ENCODE assay signal across 25 mouse cellular contexts in the genomic region with DNA sequence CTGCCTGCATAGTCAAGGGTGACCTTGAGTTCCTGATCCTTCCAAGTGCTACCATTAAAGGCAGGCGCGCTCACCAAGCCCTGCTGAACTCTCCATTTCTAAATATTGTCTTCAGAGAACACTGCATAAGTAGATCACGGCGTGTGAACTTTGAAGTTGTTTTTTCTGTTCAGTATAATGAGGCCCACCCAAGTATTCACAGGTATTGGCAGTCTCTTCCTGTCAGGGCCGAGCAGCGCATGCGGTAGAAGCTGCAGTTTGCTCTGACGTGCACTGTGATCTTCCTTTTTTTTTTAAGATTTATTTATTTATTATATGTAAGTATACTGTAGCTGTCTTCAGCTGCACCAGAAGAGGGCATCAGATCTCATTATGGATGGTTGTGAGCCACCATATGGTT. TPM values are rescaled to one million over a fixed set of nuclear protein-coding genes. Genes with fewer than 3 reads are reported as not detected.
A peak's percentile ranks its signal among the peaks of the same experiment; 100 is the strongest.
DNase-seq lines count a peak whose midpoint lies in the region; ATAC-seq and TF ChIP-seq lines count a peak whose summit lies in the region.
"Had no signal": no experiment of that assay in that cellular context is flagged by ENCODE, and none has a peak within 500 bp of the region (broad histone marks: within the 10 kb centered on the region; RNA-seq: fewer than 3 reads in every experiment).

No protein-coding gene starts in this region.

- H3K4me3 ChIP-seq in MEL (ENCODE audit: control insufficient read depth in 1 of 2, insufficient read depth in 1 of 2, low read depth in 2 of 2, low read length in 2 of 2) = no peak overlapping the region
- H3K4me3 ChIP-seq in olfactory bulb, adult 2 months (ENCODE audit: insufficient read depth, low read depth, low read length) = no peak overlapping the region
- H3K4me3 ChIP-seq in kidney, embryonic 15.5 days (replicated peaks) = no peak overlapping the region
- H3K4me3 ChIP-seq in midbrain, embryonic 15.5 days = no peak overlapping the region
- H3K4me3 ChIP-seq: forebrain, embryonic 10.5 days; limb, embryonic 15.5 days; midbrain, embryonic 13.5 days had no signal

- TF ChIP-seq CTCF in MEL (IDR thresholded peaks at IDR 0.05 in 2 of 3, conservative IDR thresholded peaks at IDR 0.05 in 1 of 3; ENCODE audit: control insufficient read depth in 1 of 3, insufficient read depth in 1 of 3, low read depth in 2 of 3, low read length in 3 of 3, poor library complexity in 1 of 3, severe bottlenecking in 1 of 3) = peak in 2 of 3 experiments; percentile 2 to 10; a peak in 2 of 6 replicates
- no peak for TF ChIP-seq CTCF in olfactory bulb, adult 2 months (IDR thresholded peaks at IDR 0.05; ENCODE audit: insufficient read depth, low read depth, low read length)

- no peak for TF ChIP-seq POLR2A in MEL (IDR thresholded peaks at IDR 0.05; ENCODE audit: control insufficient read depth in 1 of 2, insufficient read depth in 1 of 2, low read depth in 1 of 2, low read length in 2 of 2, poor library complexity in 1 of 2)
- TF ChIP-seq POLR2A in olfactory bulb, adult 2 months (IDR thresholded peaks at IDR 0.05; ENCODE audit: insufficient read depth, low read depth, low read length) = no peak

- peaks cover 8 to 27% of the 10 kb centered on the region in 2 experiments for H3K4me1 ChIP-seq in MEL (ENCODE audit: control insufficient read depth in 1 of 2, insufficient read depth in 2 of 2, low read length in 2 of 2)
- H3K4me1 ChIP-seq in olfactory bulb, adult 2 months (ENCODE audit: control insufficient read depth, insufficient read depth, low read length) = peaks cover 9% of the 10 kb centered on the region
- no peaks in the 10 kb centered on the region; the same call in 1 of the 2 replicates for H3K4me1 ChIP-seq in kidney, embryonic 15.5 days
- peaks cover 5% of the 10 kb centered on the region; the same call in 1 of the 2 replicates for H3K4me1 ChIP-seq in midbrain, embryonic 15.5 days

- H3K27me3 ChIP-seq in MEL (ENCODE audit: control insufficient read depth in 1 of 2, insufficient read depth in 2 of 2, low read length in 2 of 2) = no peaks in the 10 kb centered on the region
- no peaks in the 10 kb centered on the region for H3K27me3 ChIP-seq in kidney, embryonic 15.5 days
- no peaks in the 10 kb centered on the region for H3K27me3 ChIP-seq in midbrain, embryonic 15.5 days (replicated peaks)
- H3K27me3 ChIP-seq: CH12.LX; limb, embryonic 15.5 days; midbrain, embryonic 13.5 days had no signal

- ATAC-seq in CD4-positive, CD25-positive, alpha-beta regulatory T cell, adult 4 months = no peak
- ATAC-seq in kidney, embryonic 15.5 days (replicated peaks; ENCODE audit: low FRiP score) = no peak
- ATAC-seq in midbrain, embryonic 15.5 days (replicated peaks) = no peak
- ATAC-seq: forebrain, embryonic 16.5 days; midbrain, embryonic 13.5 days had no signal

- H3K79me2 ChIP-seq in MEL (ENCODE audit: control insufficient read depth, insufficient read depth, low read length, poor library complexity) = no peaks in the 10 kb centered on the region

- 84% methylated on average over 8 of the region's 8 CpGs for WGBS in olfactory bulb, adult 2 months
- 87% methylated on average over 8 of the region's 8 CpGs for WGBS in kidney, embryonic 15.5 days
- 85% methylated on average over 8 of the region's 8 CpGs for WGBS in midbrain, embryonic 15.5 days

- TF ChIP-seq RAD21 in MEL (IDR thresholded peaks at IDR 0.05; ENCODE audit: low read depth, low read length) = no peak

- H3K4me2 ChIP-seq in kidney, embryonic 15.5 days = no peak overlapping the region
- H3K4me2 ChIP-seq in midbrain, embryonic 15.5 days = no peak overlapping the region
- H3K4me2 ChIP-seq: heart, embryonic 11.5 days; limb, embryonic 15.5 days; lung, embryonic 14.5 days; midbrain, embryonic 13.5 days had no signal

- H3K9me3 ChIP-seq in MEL (replicated peaks; ENCODE audit: insufficient read depth, low read length) = no peaks in the 10 kb centered on the region
- H3K9me3 ChIP-seq in kidney, embryonic 15.5 days (replicated peaks) = no peaks in the 10 kb centered on the region
- H3K9me3 ChIP-seq in midbrain, embryonic 15.5 days = no peaks in the 10 kb centered on the region
- H3K9me3 ChIP-seq: forebrain, embryonic 10.5 days; G1E; limb, embryonic 15.5 days; midbrain, embryonic 13.5 days had no signal

- no peak for TF ChIP-seq EP300 in MEL (IDR thresholded peaks at IDR 0.05; ENCODE audit: low read depth in 1 of 2, low read length in 2 of 2)

- no peak overlapping the region for H3K9ac ChIP-seq in MEL (ENCODE audit: control insufficient read depth, low read depth, low read length, poor library complexity, severe bottlenecking)
- no peak overlapping the region for H3K9ac ChIP-seq in kidney, embryonic 15.5 days
- H3K9ac ChIP-seq in midbrain, embryonic 15.5 days = no peak overlapping the region
- H3K9ac ChIP-seq: limb, embryonic 15.5 days; liver, embryonic 14.5 days; lung, embryonic 14.5 days; midbrain, embryonic 13.5 days had no signal

- H3K27ac ChIP-seq in MEL (ENCODE audit: control insufficient read depth, low read depth, low read length) = no peak overlapping the region
- H3K27ac ChIP-seq in olfactory bulb, adult 2 months (ENCODE audit: insufficient read depth, low read depth, low read length) = peak overlapping the region; percentile 12; the same call in 1 of the 2 replicates
- H3K27ac ChIP-seq in kidney, embryonic 15.5 days = no peak overlapping the region
- no peak overlapping the region for H3K27ac ChIP-seq in midbrain, embryonic 15.5 days
- H3K27ac ChIP-seq: forebrain, embryonic 10.5 days; liver, embryonic 14.5 days had no signal

- peak; percentile 64 for DNase-seq in CD4-positive, CD25-positive, alpha-beta regulatory T cell, adult 2 months (ENCODE audit: low read depth, low spot score)
- no peak for DNase-seq in MEL (ENCODE audit: low read depth, low spot score)
- DNase-seq in induced T-regulatory cell, adult 2 months (ENCODE audit: low read depth) = peak; percentile 55
- DNase-seq: adrenal gland, postnatal 10 days; cerebellum, adult 11 months; cerebellum, postnatal 14 days; gastrocnemius, postnatal 10 days; kidney, adult 9 months; kidney, postnatal 25 days; left cerebral cortex, postnatal 4 days; lung, embryonic 14.5 days; thymus, postnatal 14 days had no signal

- peaks cover 0 to 16% of the 10 kb centered on the region in 2 experiments; a peak in 2 of 4 replicates for H3K36me3 ChIP-seq in MEL (ENCODE audit: control insufficient read depth in 1 of 2, insufficient read depth in 2 of 2, low read length in 2 of 2)
- H3K36me3 ChIP-seq in kidney, embryonic 15.5 days = no peaks in the 10 kb centered on the region
- no peaks in the 10 kb centered on the region for H3K36me3 ChIP-seq in midbrain, embryonic 15.5 days (replicated peaks)
- H3K36me3 ChIP-seq: forebrain, embryonic 10.5 days had no signal

RNA-seq across cellular contexts. Expression of a gene that starts 9.7 kb away (rescaled TPM):
- 10 to 100 TPM; 12.6 to 23.0 TPM for polyA plus RNA-seq in CD4-positive, CD25-positive, alpha-beta regulatory T cell, adult 4 months (2017; shearing (Covaris generic))
- total RNA-seq in MEL (2012; rRNA removed) = not detected in 2 replicates
- under 1 TPM in 1 of 2 experiments, not detected in 1; 0.10 TPM for polyA plus RNA-seq in MEL (2012; ENCODE audit: insufficient read depth in 1 of 2, insufficient read length in 2 of 2, low read depth in 1 of 2, low replicate concordance in 2 of 2, missing spikeins in 1 of 2)
- not detected in 2 replicates for polyA plus RNA-seq in olfactory bulb, adult 2 months (2012; ENCODE audit: insufficient read depth, insufficient read length, low replicate concordance, missing spikeins)
- 49.6 and 52.7 TPM in 2 replicates for polyA plus RNA-seq in kidney, embryonic 15.5 days (2015; fragmentation: Nextera tagmentation; extraction: Ambion mirVana)
- 31.7 and 33.8 TPM in 2 replicates for polyA plus RNA-seq in midbrain, embryonic 15.5 days (2015; fragmentation: Nextera tagmentation; extraction: Ambion mirVana)

RNA-seq across cellular contexts. Expression of a gene that starts 18.3 kb away (rescaled TPM):
- polyA plus RNA-seq in CD4-positive, CD25-positive, alpha-beta regulatory T cell, adult 4 months (2017; shearing (Covaris generic)) = 10 to 100 TPM; 59.7 to 67.6 TPM
- 54.3 and 58.4 TPM in 2 replicates for total RNA-seq in MEL (2012; rRNA removed)
- 10 to 100 TPM in 1 of 2 experiments, not detected in 1; 59.2 TPM for polyA plus RNA-seq in MEL (2012; ENCODE audit: insufficient read depth in 1 of 2, insufficient read length in 2 of 2, low read depth in 1 of 2, low replicate concordance in 2 of 2, missing spikeins in 1 of 2)
- polyA plus RNA-seq in olfactory bulb, adult 2 months (2012; ENCODE audit: insufficient read depth, insufficient read length, low replicate concordance, missing spikeins) = not detected in 2 replicates
- polyA plus RNA-seq in kidney, embryonic 15.5 days (2015; fragmentation: Nextera tagmentation; extraction: Ambion mirVana) = 106 and 110 TPM in 2 replicates
- polyA plus RNA-seq in midbrain, embryonic 15.5 days (2015; fragmentation: Nextera tagmentation; extraction: Ambion mirVana) = 117 and 123 TPM in 2 replicates

RNA-seq across cellular contexts. Expression of a gene that starts 26.8 kb away (rescaled TPM):
- polyA plus RNA-seq in CD4-positive, CD25-positive, alpha-beta regulatory T cell, adult 4 months (2017; shearing (Covaris generic)) = not detected
- 75.7 and 76.3 TPM in 2 replicates for total RNA-seq in MEL (2012; rRNA removed)
- 10 to 100 TPM in 1 of 2 experiments, not detected in 1; 97.0 TPM for polyA plus RNA-seq in MEL (2012; ENCODE audit: insufficient read depth in 1 of 2, insufficient read length in 2 of 2, low read depth in 1 of 2, low replicate concordance in 2 of 2, missing spikeins in 1 of 2)
- polyA plus RNA-seq in olfactory bulb, adult 2 months (2012; ENCODE audit: insufficient read depth, insufficient read length, low replicate concordance, missing spikeins) = not detected in 2 replicates
- polyA plus RNA-seq in kidney, embryonic 15.5 days (2015; fragmentation: Nextera tagmentation; extraction: Ambion mirVana) = 9.0 and 9.3 TPM in 2 replicates
- 124 and 125 TPM in 2 replicates for polyA plus RNA-seq in midbrain, embryonic 15.5 days (2015; fragmentation: Nextera tagmentation; extraction: Ambion mirVana)

RNA-seq across cellular contexts. Expression of a gene that starts 31.6 kb away (rescaled TPM):
- polyA plus RNA-seq in CD4-positive, CD25-positive, alpha-beta regulatory T cell, adult 4 months (2017; shearing (Covaris generic)) = 10 to 100 TPM in 1 of 2 experiments, 1 to 10 TPM in 1; 6.2 to 14.2 TPM
- 8.5 and 11.4 TPM in 2 replicates for total RNA-seq in MEL (2012; rRNA removed)
- polyA plus RNA-seq in MEL (2012; ENCODE audit: insufficient read depth in 1 of 2, insufficient read length in 2 of 2, low read depth in 1 of 2, low replicate concordance in 2 of 2, missing spikeins in 1 of 2) = 10 to 100 TPM in 1 of 2 experiments, not detected in 1; 32.6 TPM
- not detected in 2 replicates for polyA plus RNA-seq in olfactory bulb, adult 2 months (2012; ENCODE audit: insufficient read depth, insufficient read length, low replicate concordance, missing spikeins)
- 9.2 and 9.4 TPM in 2 replicates for polyA plus RNA-seq in kidney, embryonic 15.5 days (2015; fragmentation: Nextera tagmentation; extraction: Ambion mirVana)
- polyA plus RNA-seq in midbrain, embryonic 15.5 days (2015; fragmentation: Nextera tagmentation; extraction: Ambion mirVana) = 7.6 and 8.3 TPM in 2 replicates

RNA-seq across cellular contexts. Expression of a gene that starts 35.5 kb away (rescaled TPM):
- polyA plus RNA-seq in CD4-positive, CD25-positive, alpha-beta regulatory T cell, adult 4 months (2017; shearing (Covaris generic)) = not detected
- 11.2 and 12.5 TPM in 2 replicates for total RNA-seq in MEL (2012; rRNA removed)
- polyA plus RNA-seq in MEL (2012; ENCODE audit: insufficient read depth in 1 of 2, insufficient read length in 2 of 2, low read depth in 1 of 2, low replicate concordance in 2 of 2, missing spikeins in 1 of 2) = 10 to 100 TPM in 1 of 2 experiments, not detected in 1; 13.6 TPM
- polyA plus RNA-seq in olfactory bulb, adult 2 months (2012; ENCODE audit: insufficient read depth, insufficient read length, low replicate concordance, missing spikeins) = not detected in 2 replicates
- polyA plus RNA-seq in kidney, embryonic 15.5 days (2015; fragmentation: Nextera tagmentation; extraction: Ambion mirVana) = 0.55 and 0.67 TPM in 2 replicates
- 0.13 and 0.38 TPM in 2 replicates for polyA plus RNA-seq in midbrain, embryonic 15.5 days (2015; fragmentation: Nextera tagmentation; extraction: Ambion mirVana)
- polyA plus RNA-seq: forebrain, embryonic 16.5 days; heart, postnatal 0 days; midbrain, embryonic 13.5 days had no signal
